Mouse (Mus musculus) adrenal gland, postnatal 14 days (tissue): ENCODE data around the gene Slc5a8. TPM values are rescaled to one million over a fixed set of nuclear protein-coding genes. Genes with fewer than 3 reads are reported as not detected.

Source experiments
- total RNA-seq: library from RNA; stranded (reverse); gene quantifications from 2 replicates; pipeline ENCODE4 v1.2.3, GENCODE M21; 2021

Slc5a8 gene
- total RNA-seq, 1 experiment from 2014 or later = 0.07 TPM

Other genes with a start within 250 kb of the Slc5a8 start
- 2.6 and 2.8 TPM in 2 replicates for gene Spic, start 201.0 kb upstream of the Slc5a8 start, total RNA-seq
- gene Arl1, start 155.1 kb upstream of the Slc5a8 start, total RNA-seq = 89.2 and 93.7 TPM in 2 replicates
- gene Utp20, start 59.2 kb upstream of the Slc5a8 start, total RNA-seq = 27.1 and 28.3 TPM in 2 replicates